Mouse (Mus musculus) olfactory bulb, adult 2 months (tissue): ENCODE results near the gene Rbl2.

ENCODE experiments used
- CTCF ChIP-seq: fragments of 200-500 bp; IDR thresholded peaks from 2 replicates; pipeline ENCODE4 v1.5.1; 2012; ENCODE audit warnings: low read depth, mild to moderate bottlenecking, low read length, moderate library complexity; ENCODE audit not compliant: insufficient read depth
- POLR2A ChIP-seq: fragments of 200-500 bp; IDR thresholded peaks from 2 replicates; pipeline ENCODE4 v1.6.1; 2012; ENCODE audit warnings: mild to moderate bottlenecking, low read depth, low read length, moderate library complexity; ENCODE audit not compliant: insufficient read depth

DNA sequence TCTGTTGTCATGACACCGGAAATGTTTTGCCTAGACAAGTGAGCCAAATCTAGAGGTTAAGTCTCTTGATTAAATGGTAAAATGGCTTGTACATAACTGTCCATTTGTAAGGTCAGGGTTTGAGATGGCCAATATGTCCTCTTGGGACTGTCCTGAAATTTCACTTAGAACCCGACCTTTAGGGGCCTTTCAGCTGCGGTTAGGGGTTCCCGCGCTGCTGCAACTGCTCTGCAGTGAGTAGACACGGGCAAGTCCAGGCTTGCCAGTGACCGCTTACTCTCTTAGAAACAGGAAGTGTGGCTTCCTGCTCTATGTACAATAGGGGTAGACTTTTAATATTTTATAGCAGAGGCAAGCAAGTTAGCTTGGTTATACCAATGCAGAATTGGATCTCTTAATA, 12.1 kb downstream of the Rbl2 start:
- TF ChIP-seq CTCF (no peak), POLR2A (no peak)
